Mouse (Mus musculus) left cerebral cortex, adult 11 months (tissue): Measurements from ENCODE around the gene Pms2.

Experiments used
- DNase-seq: peaks from one replicate; pipeline ENCODE4 v3.0.0; 2022; ENCODE audit warnings: low spot score

Gene Pms2

GRCm38 (mm10) chr5:143933414-143933813, 23.6 kb downstream of the Pms2 start:
- no peak for DNase-seq

GRCm38 (mm10) chr5:143933875-143934274, 24.1 kb downstream of the Pms2 start:
- no peak for DNase-seq

- DNase-seq, result no peak
Measured at GRCm38 (mm10) chr5:143936156-143936555, 26.4 kb downstream of the Pms2 start.

- no peak for DNase-seq
Measured at GRCm38 (mm10) chr5:143941588-143941987, 31.8 kb downstream of the Pms2 start.

GRCm38 (mm10) chr5:143943231-143944125, 33.7 kb downstream of the Pms2 start:
- peak; percentile 76 for DNase-seq

GRCm38 (mm10) chr5:143948361-143948760, 38.6 kb downstream of the Pms2 start:
- no peak for DNase-seq

- DNase-seq, result no peak
Measured at GRCm38 (mm10) chr5:143950016-143950415, 40.3 kb downstream of the Pms2 start.

- DNase-seq, result no peak
Measured at GRCm38 (mm10) chr5:143957101-143957500, 47.3 kb downstream of the Pms2 start.

GRCm38 (mm10) chr5:143959551-143959950, 49.8 kb downstream of the Pms2 start:
- DNase-seq, result no peak

GRCm38 (mm10) chr5:143961176-143961575, 51.4 kb downstream of the Pms2 start:
- no peak for DNase-seq

GRCm38 (mm10) chr5:143965586-143966345, 56.0 kb downstream of the Pms2 start:
- no peak for DNase-seq

- no peak for DNase-seq
Measured at GRCm38 (mm10) chr5:143966671-143967070, 56.9 kb downstream of the Pms2 start.

GRCm38 (mm10) chr5:143972628-143973027, 62.9 kb downstream of the Pms2 start:
- DNase-seq, result no peak

GRCm38 (mm10) chr5:143974931-143975630, 65.3 kb downstream of the Pms2 start:
- peak; percentile 26 for DNase-seq

- no peak for DNase-seq
Measured at GRCm38 (mm10) chr5:143975631-143975933, 65.8 kb downstream of the Pms2 start.

GRCm38 (mm10) chr5:143976232-143976631, 66.5 kb downstream of the Pms2 start:
- DNase-seq, result no peak

- DNase-seq, result no peak
Measured at GRCm38 (mm10) chr5:143976726-143977431, 67.1 kb downstream of the Pms2 start.

GRCm38 (mm10) chr5:143980858-143981257, 71.1 kb downstream of the Pms2 start:
- no peak for DNase-seq

- DNase-seq, result no peak
Measured at GRCm38 (mm10) chr5:143982361-143982760, 72.6 kb downstream of the Pms2 start.
